Mouse (Mus musculus) hindbrain, embryonic 11.5 days (tissue): ENCODE measurements around the gene Tom1l2. TPM values are rescaled to one million over a fixed set of nuclear protein-coding genes. Genes with fewer than 3 reads are reported as not detected.

Source experiments
- ATAC-seq: fragments of 200-750 bp; cut with Nextera tagmentation; 2 replicates; pipeline ENCODE4 v1.8.0; 2017; ENCODE audit warnings: mild to moderate bottlenecking, moderate TSS enrichment, moderate library complexity; ENCODE audit not compliant: low FRiP score
- DNase-seq: peaks from one replicate; pipeline ENCODE4 v3.0.0-alpha.2; 2015; ENCODE audit warnings: low spot score
- H3K27ac ChIP-seq: fragments of 300-500 bp; sonication (generic); 2 replicates; pipeline ENCODE4 v1.5.1; 2014; ENCODE audit warnings: mild to moderate bottlenecking, low read depth, low read length
- H3K27me3 ChIP-seq: fragments of 300-500 bp; sonication (generic); 2 replicates; pipeline ENCODE4 v1.6.1; 2014; ENCODE audit warnings: mild to moderate bottlenecking, low read length, moderate library complexity, mixed read lengths; ENCODE audit not compliant: control insufficient read depth, insufficient read depth
- H3K36me3 ChIP-seq: fragments of 300-500 bp; sonication (generic); 2 replicates; pipeline ENCODE4 v1.6.1; 2014; ENCODE audit warnings: mild to moderate bottlenecking, low read length, moderate library complexity, mixed read lengths; ENCODE audit not compliant: control insufficient read depth, insufficient read depth
- H3K4me1 ChIP-seq: fragments of 300-500 bp; sonication (generic); replicated peaks from 2 replicates; pipeline ENCODE4 v1.6.1; 2014; ENCODE audit warnings: low read length, mixed read lengths; ENCODE audit not compliant: control insufficient read depth, insufficient read depth
- H3K4me2 ChIP-seq: fragments of 300-500 bp; sonication (generic); replicated peaks from 2 replicates; pipeline ENCODE4 v1.6.1; 2014; ENCODE audit warnings: mild to moderate bottlenecking, low read depth, low read length
- H3K4me3 ChIP-seq: fragments of 300-500 bp; sonication (generic); 2 replicates; pipeline ENCODE4 v1.5.1; 2014; ENCODE audit warnings: low read depth, low read length
- H3K9ac ChIP-seq: fragments of 300-500 bp; sonication (generic); 2 replicates; pipeline ENCODE4 v1.6.1; 2014; ENCODE audit warnings: low read depth, low read length
- H3K9me3 ChIP-seq: fragments of 300-500 bp; sonication (generic); 2 replicates; pipeline ENCODE4 v1.6.1; 2016; ENCODE audit warnings: low read length; ENCODE audit not compliant: control insufficient read depth
- WGBS: fragments of 180-500 bp; shearing (Covaris S2); extraction: QIAGEN DNeasy Blood & Tissue Kit; methylation state at CpG from one replicate; pipeline ENCODE4 v1.1.7; 2014; 5-methylcytosine and 5-hydroxymethylcytosine counted together
- polyA plus RNA-seq: library from polyadenylated mRNA; unstranded; fragments of >200 nt; fragmentation: Nextera tagmentation; extraction: Ambion mirVana; gene quantifications from 2 replicates; pipeline ENCODE4 v1.2.1, GENCODE M21; 2014

The Tom1l2 gene
- polyA plus RNA-seq, 1 experiment from 2014 or later: 13.9 TPM

DNA sequence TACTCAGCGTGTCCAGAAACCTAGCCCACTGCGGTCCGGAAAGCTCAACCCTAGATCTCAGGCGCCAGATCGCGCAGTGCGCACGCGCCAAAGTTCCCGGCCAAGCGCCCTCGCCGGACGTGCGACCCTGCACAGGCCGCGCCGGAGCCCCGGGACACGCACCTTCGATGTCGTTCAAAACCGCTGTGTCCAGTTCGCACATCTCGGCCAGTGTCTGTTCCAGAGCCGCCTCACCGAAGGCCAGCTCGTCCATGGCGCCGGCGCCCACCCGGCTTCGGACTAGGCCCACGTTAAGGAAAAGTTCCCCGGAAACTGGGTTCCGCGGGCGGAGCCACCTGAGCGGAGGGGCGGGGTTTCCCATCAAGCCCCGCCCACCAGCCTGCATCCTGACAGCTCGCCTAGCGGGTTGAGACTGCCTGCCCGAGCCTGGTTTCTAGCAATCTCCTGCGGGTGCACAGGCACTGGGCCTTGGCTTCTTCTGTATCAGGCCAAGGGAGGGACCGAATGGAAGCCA lies 132.4 kb downstream of the Tom1l2 start:
- DNase-seq: peak; percentile 97
- Histone ChIP-seq H3K4me3 (peak overlapping the region; percentile 60), H3K36me3 (no peaks in the 10 kb centered on the region), H3K4me1 (0 out of 2 replicates have a peak, but pooled peaks cover 4% of the 10 kb centered on the region), H3K9ac (peak overlapping the region; percentile 67), H3K27ac (no peak overlapping the region; the same call in 1 of the 2 replicates), H3K4me2 (peak overlapping the region; percentile 55), H3K9me3 (no peaks in the 10 kb centered on the region), H3K27me3 (no peaks in the 10 kb centered on the region)
- ATAC-seq: peak; percentile 81
- WGBS: under 1% methylated on average over 46 of the region's 46 CpGs

DNA sequence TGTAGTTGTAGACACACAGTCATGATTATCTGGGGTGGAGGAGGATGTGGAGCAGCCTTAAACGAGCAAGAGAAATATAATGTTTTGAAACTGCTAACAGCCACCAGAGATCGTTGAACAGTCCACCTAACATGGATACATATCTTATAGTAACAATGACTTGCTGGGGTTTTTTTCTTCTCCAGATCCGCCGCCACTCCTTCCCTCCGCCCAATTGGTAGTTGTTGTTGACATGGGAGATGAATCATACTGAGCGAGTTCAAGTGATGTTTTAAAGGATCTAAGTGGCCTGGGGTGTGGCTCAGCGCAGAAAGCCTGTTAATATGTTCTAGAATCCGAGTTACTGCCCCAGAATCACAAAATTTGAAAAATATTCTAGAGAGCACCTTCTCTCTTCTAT lies 133.1 kb downstream of the Tom1l2 start:
- peak overlapping the region; percentile 60 for H3K4me3 ChIP-seq
- no peaks in the 10 kb centered on the region for H3K36me3 ChIP-seq
- DNase-seq (no peak), ATAC-seq (no peak)
- peak overlapping the region; percentile 55 for H3K4me2 ChIP-seq
- H3K9ac ChIP-seq: peak overlapping the region; percentile 67
- H3K27ac ChIP-seq: no peak overlapping the region
- 0 out of 2 replicates have a peak, but pooled peaks cover 4% of the 10 kb centered on the region for H3K4me1 ChIP-seq
- H3K27me3 ChIP-seq: no peaks in the 10 kb centered on the region
- H3K9me3 ChIP-seq: no peaks in the 10 kb centered on the region
- WGBS: 55% methylated on average over 8 of the region's 8 CpGs

DNA sequence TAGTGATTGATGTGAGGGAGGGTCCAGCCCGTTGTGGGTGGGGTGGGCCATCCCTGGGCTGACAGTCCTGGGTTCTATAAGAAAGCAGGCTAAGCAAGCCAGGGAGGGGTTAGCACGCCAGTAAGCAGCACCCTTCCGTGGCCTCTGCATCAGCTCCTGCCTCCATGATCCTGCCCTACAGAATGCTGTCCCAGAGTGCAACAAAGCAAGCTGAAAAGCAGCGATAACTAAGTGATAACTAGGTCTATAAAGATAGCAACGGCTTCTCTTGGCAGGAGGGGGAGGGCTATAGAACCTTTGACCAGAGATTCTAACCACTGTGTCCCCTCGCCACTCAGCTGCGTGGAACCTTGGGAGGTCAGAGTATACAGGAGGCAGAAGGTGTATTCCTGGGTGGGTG lies 135.2 kb downstream of the Tom1l2 start:
- Histone ChIP-seq H3K4me1 (0 out of 2 replicates have a peak, but pooled peaks cover 4% of the 10 kb centered on the region), H3K27me3 (no peaks in the 10 kb centered on the region), H3K4me2 (no peak overlapping the region), H3K4me3 (no peak overlapping the region), H3K9ac (no peak overlapping the region), H3K27ac (no peak overlapping the region), H3K9me3 (no peaks in the 10 kb centered on the region), H3K36me3 (no peaks in the 10 kb centered on the region)
- DNase-seq (no peak), ATAC-seq (no peak)
- whole genome bisulfite sequencing: 91% methylated on average over 7 of the region's 7 CpGs

DNA sequence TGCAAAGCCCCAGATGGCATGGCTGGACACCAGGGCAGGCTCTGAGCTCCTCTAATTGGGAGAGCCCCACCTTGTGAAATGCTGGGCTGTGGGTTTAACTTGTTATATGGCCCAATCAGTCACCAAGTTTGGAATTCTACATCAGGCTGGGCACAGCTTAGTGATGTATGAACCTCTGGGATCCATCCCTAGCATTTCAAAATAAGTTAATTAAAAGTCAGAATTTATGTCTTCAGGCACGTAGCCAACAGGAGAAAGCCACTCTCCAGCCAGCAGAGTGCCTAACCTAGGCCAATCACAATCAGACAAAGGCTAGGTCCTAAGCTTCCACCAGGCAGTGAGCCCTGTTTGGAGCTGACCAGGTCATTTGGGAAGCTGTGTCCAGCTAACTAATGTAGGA lies 136.0 kb downstream of the Tom1l2 start:
- no peaks in the 10 kb centered on the region for H3K9me3 ChIP-seq
- H3K4me1 ChIP-seq: 0 out of 2 replicates have a peak, but pooled peaks cover 4% of the 10 kb centered on the region
- no peak overlapping the region for H3K9ac ChIP-seq
- no peaks in the 10 kb centered on the region for H3K27me3 ChIP-seq
- DNase-seq (no peak), ATAC-seq (no peak)
- WGBS: 93% methylated on average over 1 of the region's 1 CpGs
- H3K36me3 ChIP-seq: no peaks in the 10 kb centered on the region
- no peak overlapping the region for H3K4me3 ChIP-seq
- H3K27ac ChIP-seq: no peak overlapping the region
- H3K4me2 ChIP-seq: no peak overlapping the region

DNA sequence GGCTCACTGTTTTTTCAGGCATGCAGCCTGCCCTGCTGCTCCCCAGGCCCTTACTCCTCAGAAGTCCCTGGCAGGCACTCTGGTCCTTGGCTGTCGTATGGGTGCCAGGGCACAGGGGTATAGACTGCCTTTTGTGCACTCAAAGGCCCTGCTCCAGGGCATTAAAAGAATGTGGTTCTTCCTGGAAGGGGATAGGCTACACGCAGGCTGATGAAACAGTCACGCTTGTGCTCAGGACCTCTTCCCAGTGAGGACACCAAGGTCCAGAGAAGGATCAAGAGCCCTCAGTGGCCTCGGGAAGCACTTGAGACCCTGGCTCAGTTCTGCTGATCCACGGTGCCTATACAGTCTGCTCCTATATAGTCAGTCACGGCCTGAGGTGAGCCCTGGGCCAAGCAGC lies 139.4 kb downstream of the Tom1l2 start:
- WGBS: 72% methylated on average over 6 of the region's 6 CpGs
- ATAC-seq (no peak), DNase-seq (no peak)

DNA sequence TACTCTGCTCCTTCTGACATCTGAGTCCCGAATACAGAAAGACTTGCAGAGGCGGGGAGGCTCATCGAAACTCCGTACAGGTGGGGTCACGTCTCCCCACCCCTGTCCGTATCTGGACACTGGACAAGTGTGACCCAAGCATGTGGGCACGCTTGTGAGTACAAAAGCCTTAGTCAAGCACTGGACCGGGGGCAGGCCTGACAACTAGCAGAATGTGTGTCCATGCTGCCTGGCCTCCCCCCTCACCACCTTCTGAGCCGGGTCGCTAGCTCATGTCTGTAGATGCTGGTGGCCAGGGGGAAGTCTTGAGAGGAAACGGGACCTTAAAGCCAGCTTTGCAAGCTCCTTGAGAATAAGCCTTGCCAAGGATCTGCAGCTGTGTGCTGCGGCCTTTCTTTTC lies 140.9 kb downstream of the Tom1l2 start:
- H3K4me3 ChIP-seq: no peak overlapping the region
- no peak overlapping the region for H3K9ac ChIP-seq
- no peak for ATAC-seq

More for the DNA sequence above, 139.4 kb downstream of the Tom1l2 start:
- Histone ChIP-seq H3K4me2 (no peak overlapping the region), H3K9me3 (no peaks in the 10 kb centered on the region), H3K27me3 (no peaks in the 10 kb centered on the region), H3K9ac (no peak overlapping the region), H3K4me3 (no peak overlapping the region), H3K4me1 (peaks cover 24% of the 10 kb centered on the region), H3K27ac (no peak overlapping the region), H3K36me3 (no peaks in the 10 kb centered on the region)

DNA sequence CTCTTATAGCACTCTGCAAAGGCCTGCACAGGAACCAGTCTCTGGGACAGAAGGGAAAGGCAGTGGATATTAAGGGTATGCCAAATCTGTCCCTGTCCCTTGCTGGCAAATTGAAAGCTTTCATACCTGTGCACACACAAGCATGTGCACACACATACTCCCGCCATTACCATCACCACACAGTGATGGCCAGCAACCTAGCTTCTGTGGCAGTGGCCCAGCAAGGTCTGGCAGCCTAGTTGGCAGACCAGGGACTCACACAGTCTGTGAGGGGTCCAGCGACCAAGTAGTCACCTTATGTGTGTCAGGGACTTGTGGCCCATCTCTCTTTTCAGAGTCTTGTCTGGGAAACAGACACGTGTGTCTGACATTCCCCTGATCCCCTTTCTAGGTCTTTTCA lies 141.6 kb downstream of the Tom1l2 start:
- DNase-seq (peak; percentile 33), ATAC-seq (no peak)
- H3K9ac ChIP-seq: no peak overlapping the region
- 64% methylated on average over 3 of the region's 3 CpGs for whole genome bisulfite sequencing
- H3K27me3 ChIP-seq: no peaks in the 10 kb centered on the region
- H3K27ac ChIP-seq: no peak overlapping the region
- no peaks in the 10 kb centered on the region for H3K36me3 ChIP-seq
- H3K4me2 ChIP-seq: no peak overlapping the region
- peaks cover 27% of the 10 kb centered on the region for H3K4me1 ChIP-seq
- no peaks in the 10 kb centered on the region for H3K9me3 ChIP-seq
- H3K4me3 ChIP-seq: no peak overlapping the region

More for the DNA sequence above, 140.9 kb downstream of the Tom1l2 start:
- no peak for DNase-seq
- H3K27me3 ChIP-seq: no peaks in the 10 kb centered on the region
- no peak overlapping the region for H3K27ac ChIP-seq
- no peak overlapping the region for H3K4me2 ChIP-seq
- WGBS: 55% methylated on average over 12 of the region's 12 CpGs
- H3K9me3 ChIP-seq: no peaks in the 10 kb centered on the region
- H3K36me3 ChIP-seq: no peaks in the 10 kb centered on the region
- peaks cover 27% of the 10 kb centered on the region for H3K4me1 ChIP-seq

DNA sequence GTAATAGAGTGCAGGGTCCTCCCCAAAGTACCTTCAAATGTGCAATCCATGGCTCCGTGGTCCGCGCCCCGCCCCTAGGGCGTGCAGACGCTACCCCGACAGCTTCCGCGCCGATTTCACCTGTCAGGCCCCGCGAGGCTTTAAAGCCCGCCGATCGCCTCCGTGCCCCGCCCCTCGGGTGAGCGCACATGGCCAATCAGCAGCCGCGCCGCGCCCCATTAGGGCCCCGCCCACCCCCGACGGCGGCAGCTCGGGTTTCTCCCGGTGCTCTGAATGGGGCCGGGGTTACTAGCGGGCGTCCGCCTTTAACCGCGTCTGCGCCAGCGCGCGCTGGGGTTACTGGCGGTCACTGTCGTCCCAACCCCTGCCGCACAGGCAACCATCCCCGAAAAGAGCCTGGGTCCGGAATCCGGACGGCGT lies 142.4 kb downstream of the Tom1l2 start:
- Histone ChIP-seq H3K36me3 (no peaks in the 10 kb centered on the region), H3K4me1 (peaks cover 27% of the 10 kb centered on the region), H3K4me2 (peak overlapping the region; percentile 78), H3K27ac (peak overlapping the region; percentile 71), H3K27me3 (no peaks in the 10 kb centered on the region), H3K9ac (peak overlapping the region; percentile 65), H3K4me3 (peak overlapping the region; percentile 49), H3K9me3 (no peaks in the 10 kb centered on the region)
- peak; percentile 96 for DNase-seq
- peak; percentile 90 for ATAC-seq
- under 1% methylated on average over 38 of the region's 47 CpGs for WGBS

DNA sequence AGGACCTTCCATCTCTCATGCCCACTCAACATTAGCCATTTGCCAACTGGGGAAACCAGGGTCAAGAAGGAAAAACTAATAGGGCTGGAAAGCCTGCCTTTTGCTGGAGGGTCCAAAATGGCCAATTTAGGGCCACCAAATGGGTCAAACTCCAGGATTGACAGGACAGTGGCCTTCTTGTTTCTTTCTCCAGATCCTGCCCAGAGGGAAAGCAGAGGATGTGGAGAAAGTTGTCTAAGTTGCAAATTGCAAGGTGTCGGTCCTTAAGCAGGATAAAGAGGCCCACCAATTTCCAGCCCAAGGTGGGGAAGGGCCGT lies 142.8 kb downstream of the Tom1l2 start:
- peak overlapping the region; percentile 65 for H3K9ac ChIP-seq
- DNase-seq (no peak), ATAC-seq (no peak)
- H3K9me3 ChIP-seq: no peaks in the 10 kb centered on the region
- H3K4me1 ChIP-seq: peaks cover 27% of the 10 kb centered on the region
- 4% methylated on average over 2 of the region's 2 CpGs for WGBS
- H3K4me2 ChIP-seq: peak overlapping the region; percentile 78
- H3K36me3 ChIP-seq: no peaks in the 10 kb centered on the region
- H3K27me3 ChIP-seq: no peaks in the 10 kb centered on the region
- H3K4me3 ChIP-seq: peak overlapping the region; percentile 49
- peak overlapping the region; percentile 71 for H3K27ac ChIP-seq
